Mouse (Mus musculus): ENCODE results near the gene Prtg. TPM values are rescaled to one million over a fixed set of nuclear protein-coding genes. Genes with fewer than 3 reads are reported as not detected.

Prtg gene
- total RNA-seq, 2 experiments from 2014 or later, result 0.48 to 0.52 TPM

DNA sequence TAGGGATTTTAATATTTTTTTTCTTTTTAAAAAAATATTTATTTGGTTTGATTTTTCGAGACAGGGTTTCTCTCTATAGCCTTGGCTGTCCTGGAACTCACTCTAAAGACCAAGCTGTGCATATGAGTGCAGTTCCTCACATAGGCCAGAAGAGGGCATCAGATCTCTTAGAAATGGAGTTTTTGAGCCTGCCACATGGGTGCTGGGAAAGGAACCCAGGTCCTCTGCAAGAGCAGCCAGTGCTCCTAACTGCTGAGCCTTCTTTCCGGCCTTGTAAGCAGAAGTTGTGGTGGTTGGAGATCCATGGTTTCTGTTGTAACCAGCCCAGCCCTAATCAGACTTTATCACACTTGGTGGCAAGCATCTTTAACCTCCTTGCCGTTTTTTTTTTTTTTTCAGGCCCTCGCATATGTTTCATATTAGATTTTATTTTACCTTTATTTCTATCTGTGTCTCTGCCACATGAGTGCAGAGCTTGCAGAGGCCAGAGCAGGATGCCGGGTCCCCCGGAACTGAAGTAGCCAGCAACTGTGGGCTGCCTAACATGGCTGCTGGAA lies 88.2 kb downstream of the Prtg start:
- intact Hi-C loops (cut with DNase I), result loop anchor here (5.0 kb wide), 1 partner anchor 62 kb away; the partner anchor contains the start of genes Dyx1c1 and Gm44503
- no peak for DNase-seq

GRCm38 (mm10) chr9:72902057-72902456 lies 95.4 kb downstream of the Prtg start:
- intact Hi-C loops (cut with DNase I), result no loop called here
- no peak for DNase-seq

DNA sequence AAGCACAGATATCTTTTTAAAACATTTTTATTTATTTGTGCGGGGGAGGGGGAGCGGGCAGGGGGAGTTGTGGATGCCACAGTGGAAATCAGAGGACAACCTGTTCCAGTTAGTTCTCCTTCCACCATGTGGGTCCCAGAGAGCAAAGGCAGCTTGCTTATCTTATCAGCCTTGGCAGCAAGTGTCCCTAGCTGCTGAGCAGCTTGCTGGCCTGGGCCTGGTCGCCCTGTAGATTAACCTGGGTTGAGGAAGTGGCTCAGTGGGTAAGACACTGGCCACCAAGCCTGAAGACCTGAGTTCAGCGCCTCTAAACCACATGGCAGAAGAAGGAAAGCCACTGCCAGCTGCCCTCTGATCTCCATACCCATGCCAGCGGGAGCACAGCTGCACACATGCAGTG lies 95.9 kb downstream of the Prtg start:
- no peak for DNase-seq
- intact Hi-C loops (cut with DNase I), result no loop called here

DNA sequence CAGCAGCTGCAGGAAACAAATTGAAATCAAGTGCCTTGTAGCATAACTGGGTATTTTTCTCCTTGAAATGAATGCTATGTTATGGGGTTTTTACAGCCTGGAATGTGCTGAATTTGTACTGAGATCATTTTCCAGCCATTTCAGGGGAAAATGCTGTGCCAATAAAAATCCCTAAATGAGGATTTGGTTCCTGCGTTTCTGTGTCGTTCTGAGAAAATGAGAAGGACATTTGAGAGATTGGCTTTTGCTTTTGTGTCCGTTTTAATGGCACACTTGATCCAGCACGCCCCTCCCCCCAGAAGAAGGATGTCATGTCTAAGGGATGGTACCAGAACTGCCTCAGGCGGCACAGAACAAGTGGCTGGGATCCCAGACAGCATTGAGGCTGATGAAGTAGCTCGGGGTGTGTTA lies 100.0 kb downstream of the Prtg start:
- intact Hi-C loops (cut with DNase I), result no loop called here
- peak; percentile 13 for DNase-seq

DNA sequence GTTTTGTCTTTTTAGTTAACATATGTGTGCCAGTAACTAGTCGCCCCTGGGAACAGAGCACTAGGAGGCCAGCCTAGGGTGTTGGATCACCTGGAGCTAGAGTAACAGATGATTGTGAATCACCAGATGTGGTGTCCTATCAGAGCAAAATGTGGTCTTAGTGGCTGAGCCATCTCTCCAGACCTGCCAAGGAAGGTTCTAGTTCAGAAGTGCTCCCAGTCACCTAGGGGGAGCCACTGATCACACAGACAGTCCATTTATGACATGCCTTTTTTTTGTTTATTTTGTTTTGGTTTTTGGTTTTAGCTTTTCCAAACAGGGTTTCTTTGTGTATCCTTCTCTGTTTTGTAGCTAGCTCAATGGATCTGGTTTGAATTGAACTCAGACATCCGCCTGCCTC lies 104.7 kb downstream of the Prtg start:
- intact Hi-C loops (cut with DNase I), result no loop called here
- no peak for DNase-seq

DNA sequence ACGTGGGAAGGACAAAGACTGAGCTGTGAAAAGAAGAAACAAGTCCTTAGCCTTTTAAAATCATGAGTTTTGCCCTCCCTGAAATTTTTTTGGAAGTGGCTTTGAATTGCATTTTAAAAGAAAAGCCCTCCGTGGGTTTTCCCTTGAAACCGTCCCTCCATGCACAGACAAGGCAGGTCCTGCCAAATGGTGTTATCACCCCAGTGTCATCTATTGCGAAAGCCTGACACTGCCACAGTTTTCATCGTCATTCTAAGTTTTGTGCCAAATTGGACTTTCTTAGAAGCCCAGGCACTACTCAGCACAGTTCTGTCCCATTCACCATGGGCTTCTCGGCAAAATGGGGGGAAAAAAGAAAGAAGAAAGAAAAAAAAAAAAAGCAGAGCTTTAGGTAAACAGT lies 106.9 kb downstream of the Prtg start:
- intact Hi-C loops (cut with DNase I), result no loop called here
- DNase-seq, result no peak

DNA sequence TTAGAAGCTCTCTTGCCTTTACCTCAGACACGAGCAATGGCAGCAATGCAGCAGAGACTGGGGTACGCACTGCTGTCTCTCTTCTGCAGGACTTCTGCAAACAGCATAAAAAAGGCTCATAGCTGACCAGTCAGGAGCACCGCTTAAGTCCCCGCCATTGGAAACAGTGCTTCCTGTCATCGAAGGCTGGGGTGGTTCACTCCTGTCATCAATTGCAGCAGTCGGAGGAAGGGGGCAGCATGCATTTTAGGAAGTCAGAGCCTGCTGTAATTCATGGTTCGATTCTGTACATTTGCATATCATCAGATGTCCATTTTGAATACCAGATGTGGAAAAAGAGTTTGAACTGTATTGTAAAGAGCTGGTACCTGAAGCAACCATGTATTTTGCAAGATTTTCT lies 109.1 kb downstream of the Prtg start:
- intact Hi-C loops (cut with DNase I), result no loop called here
- no peak for DNase-seq

DNA sequence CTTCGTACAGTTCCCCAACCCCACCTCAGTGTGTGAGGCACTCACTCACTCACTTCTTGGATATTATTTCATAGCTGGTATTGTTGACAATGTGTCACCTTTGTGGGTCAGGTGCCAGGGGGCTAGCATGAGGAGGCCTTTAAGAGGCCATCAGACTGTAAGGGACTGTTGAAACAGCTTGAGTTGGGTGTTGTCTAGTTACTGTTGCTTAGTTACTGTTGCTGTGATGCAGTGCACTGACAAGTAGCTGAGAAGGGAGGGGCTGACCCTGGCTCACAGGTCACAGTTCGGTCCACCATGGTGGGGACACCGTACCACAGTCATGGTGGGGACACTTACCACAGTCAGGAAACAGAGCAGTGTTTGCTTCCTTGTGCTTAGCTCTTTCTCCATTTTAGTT lies 116.4 kb downstream of the Prtg start:
- intact Hi-C loops (cut with DNase I), result no loop called here
- no peak for DNase-seq

DNA sequence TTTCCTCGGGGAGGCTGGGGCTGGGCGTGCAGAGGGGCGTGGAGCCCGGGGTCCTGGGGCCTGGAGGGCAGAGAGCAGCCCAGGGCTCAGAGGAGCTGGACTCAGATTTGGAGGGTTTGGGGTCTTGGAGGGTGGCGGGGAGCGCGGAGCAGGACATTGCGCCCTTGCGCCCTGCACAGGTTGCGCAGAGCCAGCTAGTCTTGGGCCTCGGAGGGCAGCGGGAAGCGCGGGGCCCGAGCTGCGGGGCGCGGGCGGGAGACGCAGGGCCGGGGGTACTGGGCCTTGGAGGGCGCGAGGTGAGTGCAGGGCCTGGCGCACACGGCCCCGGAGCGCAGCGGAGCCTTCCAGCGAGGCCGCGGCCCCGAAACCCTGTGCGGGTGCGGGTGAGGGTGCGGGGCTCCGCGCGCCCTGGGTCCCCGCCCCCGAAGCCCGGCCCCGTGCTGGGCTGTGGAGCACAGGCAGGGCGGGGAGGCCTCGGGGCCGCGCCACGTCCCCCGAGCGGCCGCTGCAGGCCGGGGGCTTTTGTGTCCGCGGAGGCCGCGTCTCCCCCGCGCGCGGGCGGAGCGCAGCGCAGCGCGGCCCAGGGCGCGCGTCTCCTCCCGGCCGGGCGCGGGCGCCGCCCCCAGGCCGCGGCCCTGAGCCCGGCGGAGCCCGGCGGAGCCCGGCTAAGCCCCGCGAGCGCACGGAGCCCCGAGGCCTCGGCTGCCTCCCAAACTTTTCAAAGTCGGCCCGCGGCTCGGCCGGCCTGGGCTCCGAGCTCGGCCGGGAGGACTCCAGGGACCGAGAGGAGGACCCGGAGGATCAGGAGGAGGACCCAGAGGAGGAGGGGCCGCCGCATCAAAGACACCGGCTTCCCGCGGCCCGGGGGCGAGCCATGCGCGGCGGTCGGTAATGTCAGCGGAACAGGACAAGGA lies 118.6 kb downstream of the Prtg start, which contains the start of gene Pygo1:
Gene Pygo1, plus strand, starts transcription at position 625 of the 914 bp plus-strand sequence.
- DNase-seq, result peak; percentile 54
- intact Hi-C loops (cut with DNase I), result no loop called here

DNA sequence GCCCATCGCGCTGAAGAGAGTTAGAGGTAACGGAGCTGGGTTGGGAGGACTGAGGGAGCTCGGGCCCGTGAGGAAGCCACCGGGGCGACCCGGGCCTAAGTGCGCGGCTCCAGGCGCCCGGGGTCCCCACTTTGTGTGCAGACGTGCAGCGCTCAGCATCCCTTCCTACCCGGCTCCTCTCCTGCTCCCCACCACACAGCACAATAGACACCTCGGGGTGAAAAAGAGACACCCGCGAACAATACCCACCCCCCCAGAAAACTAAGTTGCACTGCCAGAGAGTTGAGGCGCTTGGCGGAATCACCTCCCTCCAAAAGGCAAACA lies 119.2 kb downstream of the Prtg start:
- no peak for DNase-seq
- intact Hi-C loops (cut with DNase I), result no loop called here

GRCm38 (mm10) chr9:72931166-72931790 lies 124.6 kb downstream of the Prtg start:
- intact Hi-C loops (cut with DNase I), result no loop called here
- no peak for DNase-seq

DNA sequence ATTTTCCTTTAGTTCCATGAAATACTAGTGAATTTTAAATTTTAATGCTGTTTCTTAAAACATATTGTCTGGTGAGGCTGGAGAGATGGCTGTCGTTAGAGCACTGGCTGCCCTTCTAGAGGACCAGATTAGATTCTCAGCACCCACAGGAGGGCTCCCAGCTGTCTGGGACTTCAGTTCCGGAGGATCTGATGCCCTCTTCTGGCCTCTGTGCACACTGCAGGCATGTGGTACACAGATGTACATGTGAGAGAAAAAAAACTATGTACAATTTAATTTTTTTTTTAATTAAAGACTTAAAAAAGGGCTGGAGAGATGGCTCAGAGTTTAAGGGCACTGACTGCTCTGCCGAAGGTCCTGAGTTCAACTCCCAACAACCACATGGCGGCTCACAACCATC lies 128.6 kb downstream of the Prtg start:
- intact Hi-C loops (cut with DNase I), result no loop called here
- DNase-seq, result no peak

GRCm38 (mm10) chr9:72936301-72936700 lies 129.6 kb downstream of the Prtg start:
- intact Hi-C loops (cut with DNase I), result no loop called here
- DNase-seq, result no peak

DNA sequence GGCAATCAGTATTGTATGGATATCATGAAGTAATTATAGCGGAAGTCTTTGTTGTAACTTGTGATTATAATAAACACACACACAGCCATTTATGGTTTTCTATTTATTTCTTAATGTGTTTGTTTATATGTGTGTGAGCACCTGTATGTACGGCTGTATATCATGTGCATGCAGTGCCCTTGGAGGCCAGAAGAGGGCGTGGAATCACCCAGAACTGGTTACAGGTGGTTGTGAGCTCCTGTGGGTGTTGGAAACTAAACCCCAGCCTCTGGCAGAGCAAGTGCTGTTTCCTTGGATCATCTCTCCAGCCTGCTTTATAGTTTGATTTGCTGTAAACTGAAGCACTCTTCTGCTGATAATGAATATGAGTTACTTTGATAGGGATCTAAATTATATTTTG lies 136.8 kb downstream of the Prtg start:
- intact Hi-C loops (cut with DNase I), result no loop called here
- no peak for DNase-seq

GRCm38 (mm10) chr9:72944286-72944685 lies 137.6 kb downstream of the Prtg start:
- intact Hi-C loops (cut with DNase I), result no loop called here
- DNase-seq, result no peak

DNA sequence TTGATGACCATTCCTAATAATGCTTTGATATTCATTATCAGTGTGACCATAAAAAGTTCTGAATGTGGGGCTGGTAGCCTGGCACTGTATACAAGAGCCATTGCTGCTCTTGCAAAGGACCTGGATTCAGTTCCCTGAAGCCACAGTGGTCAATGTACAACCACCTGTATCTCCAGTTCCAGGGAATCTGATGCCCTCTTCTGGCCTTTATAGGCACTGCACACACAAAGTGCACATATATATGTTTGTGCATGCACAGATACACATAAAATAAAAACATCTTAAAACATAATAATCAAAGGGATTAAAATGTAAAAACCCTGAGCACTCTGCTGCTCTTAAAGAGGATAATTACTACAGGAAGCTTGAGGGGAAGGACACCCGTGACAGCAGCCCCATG lies 140.3 kb downstream of the Prtg start:
- intact Hi-C loops (cut with DNase I), result no loop called here
- no peak for DNase-seq

DNA sequence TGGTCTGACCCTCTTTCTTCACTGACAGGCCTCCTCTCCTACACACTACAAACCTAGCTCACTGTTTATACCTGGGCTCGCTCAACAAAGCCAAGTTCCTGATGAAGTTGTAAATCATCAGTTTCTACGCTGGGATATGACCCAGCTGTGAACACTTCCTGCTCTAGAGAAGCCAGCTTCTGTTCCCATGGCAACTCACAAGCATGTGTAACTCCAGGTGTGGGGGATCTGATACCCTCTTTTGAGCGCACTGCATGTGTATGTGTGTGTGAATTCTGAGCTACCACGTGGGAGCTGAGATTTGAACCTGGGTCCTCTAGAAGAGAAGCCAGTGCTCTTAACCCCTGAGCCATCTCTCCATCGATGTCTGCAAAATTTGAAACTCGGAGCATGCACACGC lies 142.9 kb downstream of the Prtg start:
- intact Hi-C loops (cut with DNase I), result no loop called here
- DNase-seq, result no peak

GRCm38 (mm10) chr9:72954746-72955145 lies 148.1 kb downstream of the Prtg start:
- intact Hi-C loops (cut with DNase I), result loop anchor here (5.0 kb wide), 1 partner anchor 62 kb away; no protein-coding TSS in a partner anchor
- DNase-seq, result peak; percentile 16

- DNase-seq, result peak; percentile 37
- intact Hi-C loops (cut with DNase I), result loop anchor here (5.0 kb wide), 1 partner anchor 63 kb away; no protein-coding TSS in a partner anchor
Observed at GRCm38 (mm10) chr9:72955546-72955945, 148.9 kb downstream of the Prtg start.

DNA sequence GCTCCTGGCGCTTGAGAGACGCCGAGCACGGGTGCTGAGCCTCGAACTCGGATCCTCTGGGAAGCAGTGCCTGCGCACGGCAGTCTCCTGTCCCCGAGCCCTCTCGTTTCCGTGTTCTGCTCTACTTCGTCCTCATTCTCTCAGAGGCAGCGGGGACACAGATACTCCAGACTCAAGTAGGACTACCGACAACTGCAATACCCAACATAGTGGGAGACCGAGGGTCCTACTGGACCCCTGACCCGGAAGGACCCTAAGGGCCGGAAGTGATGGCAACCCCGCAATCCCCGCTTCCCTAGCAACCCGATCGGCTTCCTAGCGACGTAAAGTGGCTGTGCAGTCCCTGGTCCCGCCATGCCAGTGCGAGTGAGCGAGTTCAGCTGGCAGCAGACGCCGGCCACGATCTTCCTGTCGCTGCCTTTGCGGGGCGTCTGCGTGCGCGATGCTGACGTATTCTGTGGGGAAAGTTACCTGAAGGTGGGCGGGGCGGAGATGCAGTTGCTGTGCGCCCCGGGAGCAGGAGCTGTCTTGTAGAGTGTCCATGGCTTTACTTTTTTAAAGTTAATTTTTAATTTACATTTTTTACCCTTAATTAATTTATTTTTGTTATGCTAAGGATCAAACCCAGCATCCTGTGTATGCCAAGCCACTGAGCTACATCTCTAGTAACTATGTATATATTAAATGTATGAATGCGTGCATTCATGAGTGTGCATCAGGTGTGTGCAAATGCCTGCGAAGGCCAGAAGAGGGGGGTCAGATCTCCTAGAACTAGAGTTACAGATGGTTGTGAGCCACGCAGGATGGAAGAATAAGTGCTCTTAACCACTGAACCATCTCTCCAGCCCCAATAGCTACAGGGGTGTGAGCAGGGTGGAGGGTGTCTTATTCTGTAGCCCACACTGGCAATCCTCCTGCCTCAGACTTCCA lies 152.1 kb downstream of the Prtg start, which contains the start of the genes Dyx1c1 and Gm44503:
Gene Dyx1c1, plus strand, starts transcription at position 265 of the 930 bp plus-strand sequence.
Gene Gm44503, plus strand, starts transcription at position 332 of the 930 bp plus-strand sequence.
- peak; percentile 80 for DNase-seq
- intact Hi-C loops (cut with DNase I), result loop anchor here (5.0 kb wide), 1 partner anchor 66 kb away; no protein-coding TSS in a partner anchor
